Mouse (Mus musculus) G1E (cell line): ENCODE results near the gene Zfp36l2. TPM values are rescaled to one million over a fixed set of nuclear protein-coding genes. Genes with fewer than 3 reads are reported as not detected.

Source experiments
- ATAC-seq: 2 replicates; pipeline ENCODE4 v1.8.0; 2016; ENCODE audit warnings: mild to moderate bottlenecking; ENCODE audit not compliant: insufficient number of reproducible peaks, poor library complexity, low FRiP score, severe bottlenecking; ENCODE audit errors: extremely low read depth
- DNase-seq: peaks from one replicate; pipeline ENCODE4 v3.0.0; 2012; ENCODE audit warnings: low spot score
- H3K27me3 ChIP-seq: 2 replicates; pipeline ENCODE4 v1.6.1; 2012; ENCODE audit warnings: mild to moderate bottlenecking, low read length, inconsistent platforms; ENCODE audit not compliant: insufficient read depth
- H3K36me3 ChIP-seq: replicated peaks from 2 replicates; pipeline ENCODE3; 2012; ENCODE audit warnings: mild to moderate bottlenecking, inconsistent platforms
- H3K4me1 ChIP-seq: 2 replicates; pipeline ENCODE4 v1.6.1; 2012; ENCODE audit warnings: low read depth, low read length, inconsistent platforms, mixed read lengths; ENCODE audit not compliant: insufficient read depth
- H3K4me3 ChIP-seq: 2 replicates; pipeline ENCODE4 v1.5.1; 2012; ENCODE audit warnings: low read depth, mild to moderate bottlenecking, inconsistent platforms, low read length, moderate library complexity, mixed read lengths
- H3K9me3 ChIP-seq: replicated peaks from 2 replicates; pipeline ENCODE4 v1.6.1; 2012; ENCODE audit warnings: inconsistent platforms
- CTCF ChIP-seq: IDR thresholded peaks from 2 replicates; pipeline ENCODE4 v1.5.1; 2012; ENCODE audit warnings: low read depth, low read length, inconsistent platforms, mixed read lengths
- GATA1 ChIP-seq: IDR thresholded peaks from 2 replicates; pipeline ENCODE4 v1.6.1; 2012; ENCODE audit warnings: borderline replicate concordance, low read length, inconsistent platforms, mixed read lengths
- GATA2 ChIP-seq: IDR thresholded peaks from 2 replicates; pipeline ENCODE4 v1.6.1; 2012; ENCODE audit warnings: low read depth, low read length, inconsistent platforms, borderline replicate concordance
- POLR2AphosphoS5 ChIP-seq: IDR thresholded peaks from 2 replicates; pipeline ENCODE4 v1.6.1; 2012; ENCODE audit warnings: low read depth, low read length, inconsistent platforms; ENCODE audit not compliant: insufficient replicate concordance
- TAL1 ChIP-seq: conservative IDR thresholded peaks from 2 replicates; pipeline ENCODE4 v1.6.1; 2012; ENCODE audit warnings: low read depth, low read length, inconsistent platforms, mixed read lengths
- polyA plus RNA-seq: library from polyadenylated mRNA; stranded (reverse); fragments of >175 nt; gene quantifications from 2 replicates; pipeline ENCODE4 v1.2.3, GENCODE M21; 2012
- total RNA-seq, 2 experiments: library from RNA; stranded (forward) in 1 of 2; stranded (reverse) in 1 of 2; fragments of 200-1000 nt in 1 of 2; fragments of >200 nt in 1 of 2; fragmentation: Nextera tagmentation in 1 of 2; gene quantifications; 2 replicates each; pipeline ENCODE4 v1.2.3; 2014 to 2017

Zfp36l2 gene
- total and polyA plus RNA-seq, 3 experiments, result 112 to 884 (median 417) TPM

GRCm38 (mm10) chr17:84175196-84175595 is 12.6 kb downstream of the Zfp36l2 start:
- Histone ChIP-seq H3K4me3 (no peak overlapping the region), H3K9me3 (peaks cover 8% of the 10 kb centered on the region), H3K36me3 (peaks cover 20% of the 10 kb centered on the region), H3K4me1 (peaks cover 39% of the 10 kb centered on the region), H3K27me3 (no peaks in the 10 kb centered on the region)
- DNase-seq (no peak), ATAC-seq (no peak)
- TF ChIP-seq GATA1 (no peak), CTCF (no peak), POLR2AphosphoS5 (no peak), TAL1 (no peak), GATA2 (no peak)

GRCm38 (mm10) chr17:84167377-84167776 is 20.4 kb downstream of the Zfp36l2 start:
- H3K9me3 ChIP-seq, result no peaks in the 10 kb centered on the region
- TF ChIP-seq POLR2AphosphoS5, result no peak
- ATAC-seq, result no peak
- H3K27me3 ChIP-seq, result no peaks in the 10 kb centered on the region
- H3K36me3 ChIP-seq, result no peaks in the 10 kb centered on the region
- peaks cover 41% of the 10 kb centered on the region for H3K4me1 ChIP-seq
- DNase-seq, result no peak
- no peak overlapping the region for H3K4me3 ChIP-seq

- ATAC-seq (no peak), DNase-seq (no peak)
- Histone ChIP-seq H3K9me3 (no peaks in the 10 kb centered on the region), H3K27me3 (no peaks in the 10 kb centered on the region), H3K36me3 (no peaks in the 10 kb centered on the region), H3K4me3 (no peak overlapping the region), H3K4me1 (peaks cover 51% of the 10 kb centered on the region)
- TF ChIP-seq GATA2 (no peak), POLR2AphosphoS5 (no peak), GATA1 (no peak), CTCF (no peak), TAL1 (no peak)
These were observed 21.4 kb downstream of the Zfp36l2 start for GRCm38 (mm10) chr17:84166135-84166860.

- no peaks in the 10 kb centered on the region for H3K27me3 ChIP-seq
- peaks cover 56% of the 10 kb centered on the region for H3K4me1 ChIP-seq
- H3K4me3 ChIP-seq, result no peak overlapping the region
- DNase-seq (no peak), ATAC-seq (no peak)
- H3K36me3 ChIP-seq, result no peaks in the 10 kb centered on the region
- TF ChIP-seq POLR2AphosphoS5 (no peak), CTCF (no peak), GATA2 (no peak), TAL1 (no peak)
- H3K9me3 ChIP-seq, result no peaks in the 10 kb centered on the region
These were observed 22.0 kb downstream of the Zfp36l2 start for GRCm38 (mm10) chr17:84165735-84166134.

- TF ChIP-seq POLR2AphosphoS5 (no peak), GATA1 (no peak), TAL1 (no peak), GATA2 (no peak), CTCF (no peak)
- H3K36me3 ChIP-seq, result no peaks in the 10 kb centered on the region
- no peak for ATAC-seq
These were observed 23.6 kb downstream of the Zfp36l2 start for GRCm38 (mm10) chr17:84164146-84164545.

GRCm38 (mm10) chr17:84163066-84163785 is 24.5 kb downstream of the Zfp36l2 start:
- TF ChIP-seq TAL1, result no peak
- TF ChIP-seq GATA2, result no peak
- no peak for TF ChIP-seq POLR2AphosphoS5
- TF ChIP-seq CTCF, result no peak
- no peak for ATAC-seq
- Histone ChIP-seq H3K27me3 (no peaks in the 10 kb centered on the region), H3K4me1 (peaks cover 76% of the 10 kb centered on the region), H3K4me3 (no peak overlapping the region), H3K36me3 (no peaks in the 10 kb centered on the region), H3K9me3 (no peaks in the 10 kb centered on the region)
- DNase-seq, result no peak

More at GRCm38 (mm10) chr17:84164146-84164545, 23.6 kb downstream of the Zfp36l2 start:
- peaks cover 69% of the 10 kb centered on the region for H3K4me1 ChIP-seq
- no peak overlapping the region for H3K4me3 ChIP-seq
- DNase-seq, result no peak
- no peaks in the 10 kb centered on the region for H3K27me3 ChIP-seq
- no peaks in the 10 kb centered on the region for H3K9me3 ChIP-seq
